Mouse (Mus musculus) kidney, embryonic 14.5 days (tissue): ENCODE results near the gene Rpgrip1. TPM values are rescaled to one million over a fixed set of nuclear protein-coding genes. Genes with fewer than 3 reads are reported as not detected.
A peak's percentile ranks its signal among the peaks of the same experiment; 100 is the strongest.

ENCODE experiments used
- ATAC-seq: fragments of 200-750 bp; cut with Nextera tagmentation; 2 replicates; pipeline ENCODE4 v1.8.0; 2017; ENCODE audit warnings: moderate number of reproducible peaks, mild to moderate bottlenecking, moderate TSS enrichment, moderate library complexity; ENCODE audit not compliant: low FRiP score, low TSS enrichment
- H3K27ac ChIP-seq: fragments of 300-500 bp; sonication (generic); 2 replicates; pipeline ENCODE4 v1.5.1; 2014; ENCODE audit warnings: low read depth, mild to moderate bottlenecking, low read length, moderate library complexity, mixed read lengths
- H3K27me3 ChIP-seq: fragments of 300-500 bp; sonication (generic); 2 replicates; pipeline ENCODE4 v1.6.1; 2014; ENCODE audit warnings: mild to moderate bottlenecking, low read length; ENCODE audit not compliant: control insufficient read depth, insufficient read depth
- H3K36me3 ChIP-seq: fragments of 300-500 bp; sonication (generic); 2 replicates; pipeline ENCODE4 v1.6.1; 2014; ENCODE audit warnings: low read length, mixed read lengths; ENCODE audit not compliant: control insufficient read depth, insufficient read depth
- H3K4me1 ChIP-seq: fragments of 300-500 bp; sonication (generic); 2 replicates; pipeline ENCODE4 v1.6.1; 2014; ENCODE audit warnings: low read length, mixed read lengths; ENCODE audit not compliant: control insufficient read depth, insufficient read depth
- H3K4me2 ChIP-seq: fragments of 300-500 bp; sonication (generic); replicated peaks from 2 replicates; pipeline ENCODE4 v1.6.1; 2014; ENCODE audit warnings: low read depth, mild to moderate bottlenecking, low read length
- H3K4me3 ChIP-seq: fragments of 300-500 bp; sonication (generic); 2 replicates; pipeline ENCODE4 v1.5.1; 2014; ENCODE audit warnings: mild to moderate bottlenecking, low read length
- H3K9ac ChIP-seq: fragments of 300-500 bp; sonication (generic); 2 replicates; pipeline ENCODE4 v1.6.1; 2014; ENCODE audit warnings: low read depth, mild to moderate bottlenecking, low read length, moderate library complexity
- H3K9me3 ChIP-seq: fragments of 300-500 bp; sonication (generic); 2 replicates; pipeline ENCODE4 v1.6.1; 2016; ENCODE audit warnings: low read length; ENCODE audit not compliant: control insufficient read depth
- WGBS: fragments of 180-500 bp; shearing (Covaris S2); extraction: QIAGEN DNeasy Blood & Tissue Kit; methylation state at CpG from one replicate; pipeline ENCODE4 v1.1.7; 2014; 5-methylcytosine and 5-hydroxymethylcytosine counted together
- polyA plus RNA-seq: library from polyadenylated mRNA; unstranded; fragments of >200 nt; fragmentation: Nextera tagmentation; extraction: Ambion mirVana; gene quantifications from 2 replicates; pipeline ENCODE4 v1.2.1, GENCODE M21; 2014

The Rpgrip1 gene
- polyA plus RNA-seq, 1 experiment from 2014 or later: 76.5 TPM

DNA sequence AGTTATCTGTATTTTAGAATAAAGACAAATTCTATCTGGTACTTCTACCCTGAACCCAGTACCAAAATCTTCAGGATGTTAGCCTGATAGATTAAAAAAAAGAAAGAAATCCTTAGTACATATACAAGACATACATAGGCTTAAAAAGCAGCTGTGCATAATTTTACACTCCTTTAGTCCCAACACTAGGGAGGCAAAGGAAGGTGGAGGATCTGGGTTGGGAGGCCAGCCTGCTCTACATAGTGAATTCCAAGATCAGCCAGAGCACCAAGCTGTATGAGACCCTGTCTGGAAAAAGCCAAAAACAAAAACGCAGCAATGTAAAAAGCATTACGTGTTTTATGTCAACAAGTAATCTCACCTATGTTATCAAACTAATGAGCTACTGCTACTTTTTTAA is 10.9 kb upstream of the Rpgrip1 start:
- H3K36me3 ChIP-seq: peaks cover 36% of the 10 kb centered on the region

DNA sequence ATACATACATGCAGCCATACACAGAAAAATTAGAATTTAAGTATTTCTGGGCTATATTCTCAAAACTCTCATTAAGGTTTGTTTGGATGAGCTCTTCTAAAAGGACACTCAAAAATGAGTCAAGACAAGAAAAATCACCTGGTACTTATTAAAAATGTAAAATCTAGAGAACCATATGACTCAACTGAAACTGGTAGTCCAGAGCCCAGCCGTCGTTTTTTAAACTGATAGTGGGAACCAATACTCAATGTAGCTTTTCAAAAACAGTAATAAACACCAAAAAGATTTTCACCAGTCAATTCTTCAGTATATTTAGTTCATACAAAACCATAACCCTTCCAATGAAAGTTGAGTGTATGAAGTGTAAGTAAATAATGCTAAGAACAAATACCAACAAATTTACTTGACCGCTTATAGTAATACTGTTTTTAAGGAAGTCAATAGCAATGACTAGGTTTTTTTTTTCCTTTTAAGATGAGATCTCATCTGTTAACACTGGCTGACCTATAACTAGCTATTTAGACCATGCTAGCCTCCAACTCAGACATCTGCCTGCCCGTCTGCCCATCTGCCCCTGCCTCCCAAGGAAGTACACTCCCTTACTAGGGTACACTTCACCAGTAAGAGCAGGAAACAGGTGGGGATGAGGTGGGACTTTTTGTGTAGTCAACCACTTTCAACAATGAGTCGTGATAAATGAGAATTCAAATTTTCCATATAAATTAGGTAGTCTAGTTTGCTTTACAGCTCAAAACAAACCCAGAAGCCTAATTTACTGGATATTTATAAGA is 10.1 kb upstream of the Rpgrip1 start:
- peaks cover 12% of the 10 kb centered on the region; the same call in 1 of the 2 replicates for H3K4me1 ChIP-seq
- H3K36me3 ChIP-seq: peaks cover 32% of the 10 kb centered on the region
- no peaks in the 10 kb centered on the region for H3K9me3 ChIP-seq
- H3K4me3 ChIP-seq: no peak overlapping the region; the same call in 1 of the 2 replicates
- no peak overlapping the region for H3K9ac ChIP-seq
- no peaks in the 10 kb centered on the region for H3K27me3 ChIP-seq
- H3K4me2 ChIP-seq: peak overlapping the region; percentile 21; the same call in 1 of the 2 replicates
- no peak overlapping the region for H3K27ac ChIP-seq
- ATAC-seq: no peak
- WGBS: 76% methylated on average over 5 of the region's 5 CpGs

More for the DNA sequence above, 10.9 kb upstream of the Rpgrip1 start:
- WGBS: 90% methylated on average over 2 of the region's 2 CpGs
- no peak for ATAC-seq
- H3K27me3 ChIP-seq: no peaks in the 10 kb centered on the region
- H3K4me2 ChIP-seq: no peak overlapping the region
- H3K27ac ChIP-seq: no peak overlapping the region
- H3K4me1 ChIP-seq: peaks cover 12% of the 10 kb centered on the region; the same call in 1 of the 2 replicates
- no peaks in the 10 kb centered on the region for H3K9me3 ChIP-seq
- no peak overlapping the region for H3K4me3 ChIP-seq
- H3K9ac ChIP-seq: no peak overlapping the region

DNA sequence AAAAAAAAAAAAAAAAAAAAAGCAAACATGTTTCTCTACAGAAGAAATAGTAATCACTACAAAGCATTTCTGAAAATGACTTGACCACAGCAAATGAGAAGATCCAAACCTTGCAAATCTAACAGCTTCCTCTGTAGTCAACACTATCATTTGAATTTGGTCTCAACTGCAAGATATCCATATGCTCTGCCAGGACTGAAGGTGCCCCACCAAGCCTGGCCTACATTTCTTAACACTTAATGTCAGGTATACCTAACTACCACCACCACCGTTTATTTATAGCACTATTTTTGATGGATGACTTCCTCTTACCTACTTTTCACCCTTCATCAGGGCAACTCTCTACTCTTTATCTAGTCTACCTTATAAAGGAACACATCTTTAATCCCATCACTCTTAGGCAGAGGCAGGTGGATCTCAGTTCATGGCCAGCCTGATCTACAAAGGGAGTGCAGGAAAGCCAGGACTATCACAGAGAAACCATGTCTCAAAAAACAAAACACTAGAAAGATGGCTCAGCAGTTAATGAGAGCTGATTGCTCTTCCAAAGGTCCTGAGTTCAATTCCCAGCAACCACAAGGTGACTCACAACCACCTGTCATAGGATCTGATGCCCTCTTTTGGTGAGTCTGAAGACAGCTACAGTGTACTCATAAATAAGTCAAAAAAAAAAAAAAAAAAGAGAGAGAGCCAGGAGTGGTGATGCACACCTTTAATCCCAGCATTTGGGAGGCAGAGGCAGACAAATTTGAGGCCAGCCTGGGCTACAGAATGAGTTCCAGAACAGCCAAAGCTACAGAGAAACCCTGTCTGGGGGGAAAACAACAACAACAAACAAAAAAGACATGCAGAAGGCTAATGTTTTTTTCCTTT is 9.0 kb upstream of the Rpgrip1 start:
- peaks cover 21% of the 10 kb centered on the region for H3K36me3 ChIP-seq
- peaks cover 12% of the 10 kb centered on the region; the same call in 1 of the 2 replicates for H3K4me1 ChIP-seq
- peak overlapping the region; percentile 75 for H3K4me2 ChIP-seq
- no peak for ATAC-seq
- WGBS: 69% methylated on average over 1 of the region's 1 CpGs
- H3K9ac ChIP-seq: no peak overlapping the region
- H3K27me3 ChIP-seq: no peaks in the 10 kb centered on the region
- no peaks in the 10 kb centered on the region for H3K9me3 ChIP-seq
- no peak overlapping the region for H3K27ac ChIP-seq
- peak overlapping the region; percentile 99 for H3K4me3 ChIP-seq

DNA sequence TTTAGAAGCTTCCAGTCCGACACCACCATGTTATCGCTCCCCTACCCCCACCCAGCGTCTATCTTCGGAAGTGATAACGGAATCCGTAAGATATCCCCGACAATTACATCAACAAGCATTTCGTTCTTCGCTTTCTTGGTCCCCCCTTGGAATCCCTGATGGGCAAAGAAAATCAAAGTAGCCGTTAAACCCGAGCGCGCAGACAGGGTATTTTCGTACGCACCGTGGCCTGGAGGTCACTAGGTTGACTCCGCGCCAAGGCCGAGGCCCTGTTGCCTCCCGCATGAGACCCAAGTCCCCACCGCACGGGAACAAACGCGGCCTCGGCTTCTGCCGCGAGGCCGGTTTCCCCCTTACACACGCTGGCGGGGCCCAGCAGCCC is 7.0 kb upstream of the Rpgrip1 start:
- no peaks in the 10 kb centered on the region for H3K27me3 ChIP-seq
- peak overlapping the region; percentile 75 for H3K4me2 ChIP-seq
- no peaks in the 10 kb centered on the region for H3K9me3 ChIP-seq
- peak overlapping the region; percentile 93 for H3K27ac ChIP-seq
- H3K36me3 ChIP-seq: peaks cover 12% of the 10 kb centered on the region; the same call in 1 of the 2 replicates
- peaks cover 12% of the 10 kb centered on the region; the same call in 1 of the 2 replicates for H3K4me1 ChIP-seq
- peak overlapping the region; percentile 99 for H3K4me3 ChIP-seq
- H3K9ac ChIP-seq: peak overlapping the region; percentile 98
- WGBS: under 1% methylated on average over 30 of the region's 30 CpGs
- ATAC-seq: no peak; the same call in 1 of the 2 replicates

DNA sequence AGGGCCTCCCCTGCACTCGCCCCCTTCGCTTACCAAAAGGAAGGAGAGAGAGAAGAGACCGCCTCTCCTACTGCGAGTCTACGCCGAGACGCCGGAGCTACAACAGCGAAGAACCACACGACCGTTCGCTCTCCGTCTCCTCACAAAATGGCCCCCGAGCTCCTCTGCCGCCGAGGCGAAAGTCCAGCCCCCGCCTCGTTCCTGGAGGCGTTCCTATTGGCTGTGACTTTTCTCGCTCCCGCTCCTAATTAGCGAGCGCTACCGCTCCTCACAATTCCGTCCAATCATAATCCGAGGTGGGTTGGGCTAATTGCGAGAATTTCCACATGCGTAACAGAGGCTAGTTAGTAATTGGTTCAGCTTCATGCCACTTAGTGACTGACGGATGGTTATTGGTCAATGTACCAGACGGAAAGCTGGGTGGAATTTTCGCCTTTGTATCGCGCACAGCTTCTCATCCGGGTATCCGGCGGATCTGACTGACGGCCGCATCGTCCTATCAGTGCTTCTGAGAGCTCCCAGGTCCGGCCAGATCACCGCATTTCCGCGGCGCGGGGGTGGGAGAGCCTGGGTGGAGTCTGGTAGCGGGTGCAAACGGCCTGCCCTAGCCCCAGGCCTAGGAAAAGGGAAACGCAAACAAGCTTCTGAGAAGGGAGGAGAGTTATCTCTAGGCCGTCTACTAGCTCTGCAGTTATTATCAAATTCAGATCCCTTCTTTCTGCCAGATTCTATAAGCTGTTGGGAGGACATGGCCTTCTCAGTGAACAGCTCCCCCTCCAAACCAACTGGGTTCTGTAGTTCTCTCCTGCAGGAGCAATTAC is 6.4 kb upstream of the Rpgrip1 start, which contains the start of gene Hnrnpc:
TSS of gene Hnrnpc (minus strand) at position 173 of the 821 bp plus-strand sequence.
- Histone ChIP-seq H3K4me1 (peaks cover 12% of the 10 kb centered on the region; the same call in 1 of the 2 replicates), H3K27ac (peak within 1 kb of the TSS; percentile 93), H3K27me3 (no peaks in the 10 kb centered on the region), H3K4me2 (peak within 1 kb of the TSS; percentile 75), H3K4me3 (peak within 1 kb of the TSS; percentile 99), H3K9ac (peak within 1 kb of the TSS; percentile 98), H3K36me3 (peaks cover 6% of the 10 kb centered on the region; the same call in 1 of the 2 replicates), H3K9me3 (no peaks in the 10 kb centered on the region)
- WGBS: under 1% methylated on average over 50 of the region's 50 CpGs
- peak; percentile 99 for ATAC-seq

DNA sequence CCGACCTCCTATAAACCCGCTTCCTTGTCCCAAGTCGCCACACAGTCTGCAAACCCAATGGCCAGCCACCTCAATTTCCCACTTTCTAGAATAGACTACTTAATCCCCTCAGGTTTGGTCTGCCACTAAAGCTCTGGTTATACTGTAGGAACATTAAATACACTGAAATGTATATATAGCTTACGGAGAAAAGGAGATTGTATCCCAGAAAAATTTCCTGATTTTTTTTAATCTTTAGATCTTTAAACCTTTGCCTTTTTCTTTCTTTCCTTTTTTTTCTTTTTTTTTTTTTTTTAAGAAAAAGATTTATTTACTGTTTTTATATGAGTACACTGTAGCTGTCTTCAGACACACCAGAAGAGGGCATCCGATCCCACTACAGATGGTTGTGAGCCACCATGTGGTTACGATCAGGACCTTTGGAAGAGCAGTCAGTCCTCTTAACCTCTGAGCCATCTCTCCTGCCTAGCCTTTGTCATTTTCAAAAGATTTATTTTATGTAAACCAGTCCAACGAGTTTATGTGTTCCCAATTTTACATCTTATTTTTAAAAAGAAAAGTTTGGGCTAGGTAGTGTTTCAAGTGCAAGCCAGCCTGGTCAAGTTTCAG is 5.7 kb upstream of the Rpgrip1 start:
- peaks cover 9% of the 10 kb centered on the region; the same call in 1 of the 2 replicates for H3K4me1 ChIP-seq
- H3K4me2 ChIP-seq: peak overlapping the region; percentile 63
- H3K9ac ChIP-seq: peak overlapping the region; percentile 56; the same call in 1 of the 2 replicates
- no peak; the same call in 1 of the 2 replicates for ATAC-seq
- H3K9me3 ChIP-seq: no peaks in the 10 kb centered on the region
- WGBS: 25% methylated on average over 7 of the region's 7 CpGs
- H3K4me3 ChIP-seq: peak overlapping the region; percentile 36
- H3K27ac ChIP-seq: peak overlapping the region; percentile 91
- H3K27me3 ChIP-seq: no peaks in the 10 kb centered on the region
- H3K36me3 ChIP-seq: peaks cover 6% of the 10 kb centered on the region; the same call in 1 of the 2 replicates

DNA sequence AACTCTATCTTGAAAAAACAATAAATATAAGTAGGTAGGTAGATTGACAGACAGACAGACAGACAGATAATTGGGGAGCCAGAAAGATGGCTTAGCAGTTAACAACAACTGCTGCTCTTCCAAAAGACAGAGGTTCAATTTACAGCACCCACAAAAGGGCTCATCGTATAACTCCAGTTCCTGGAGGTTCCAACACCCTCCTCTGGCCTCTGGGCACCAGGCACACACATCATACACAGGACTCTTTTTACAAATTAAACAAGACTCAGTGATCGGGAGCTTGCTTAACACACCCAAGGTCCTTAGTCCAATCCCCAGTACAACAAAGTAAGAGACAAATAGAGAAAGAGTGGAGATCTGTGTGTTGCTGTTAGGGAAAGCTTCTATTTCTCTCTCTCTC is 5.2 kb upstream of the Rpgrip1 start:
- WGBS: 62% methylated on average over 2 of the region's 2 CpGs
- H3K4me1 ChIP-seq: peaks cover 9% of the 10 kb centered on the region; the same call in 1 of the 2 replicates
- no peak for ATAC-seq
- no peak overlapping the region for H3K4me2 ChIP-seq
- H3K9ac ChIP-seq: no peak overlapping the region
- H3K27ac ChIP-seq: no peak overlapping the region
- peaks cover 6% of the 10 kb centered on the region; the same call in 1 of the 2 replicates for H3K36me3 ChIP-seq
- H3K27me3 ChIP-seq: no peaks in the 10 kb centered on the region
- H3K9me3 ChIP-seq: no peaks in the 10 kb centered on the region
- H3K4me3 ChIP-seq: no peak overlapping the region

DNA sequence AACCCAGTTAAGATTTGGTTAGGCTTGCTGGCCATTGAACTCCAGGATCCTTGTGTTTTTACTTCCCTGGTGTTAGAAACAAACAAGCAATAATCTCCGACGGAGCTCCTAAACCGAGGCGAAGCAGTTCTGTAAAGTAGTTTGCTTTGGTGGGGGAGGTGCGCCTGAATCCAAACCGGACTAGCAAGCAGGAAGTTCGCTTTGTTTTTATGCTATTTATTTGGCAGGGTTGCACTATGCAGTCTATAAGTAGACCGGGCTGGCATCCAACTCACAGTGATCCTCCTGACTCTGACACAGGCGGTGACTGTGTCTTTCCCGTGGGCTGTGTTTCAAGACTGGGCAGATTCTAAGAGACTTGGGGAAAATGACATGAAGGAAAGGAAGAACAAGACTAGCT is 3.8 kb upstream of the Rpgrip1 start:
- 19% methylated on average over 10 of the region's 10 CpGs for WGBS
- ATAC-seq: no peak

More for the DNA sequence above, 3.8 kb upstream of the Rpgrip1 start:
- Histone ChIP-seq H3K9me3 (no peaks in the 10 kb centered on the region), H3K36me3 (peaks cover 6% of the 10 kb centered on the region; the same call in 1 of the 2 replicates), H3K4me3 (no peak overlapping the region), H3K9ac (no peak overlapping the region), H3K4me1 (peaks cover 4% of the 10 kb centered on the region; the same call in 1 of the 2 replicates), H3K27ac (peak overlapping the region; percentile 66), H3K4me2 (no peak overlapping the region), H3K27me3 (no peaks in the 10 kb centered on the region)
